Mouse (Mus musculus) hindbrain, embryonic 10.5 days (tissue): ENCODE measurements at regions not wholly inside any gene's neighbourhood (a gene's known extent, or its start where the extent isn't known, plus 50 kb on each side); places are given as distances from the start of the nearest gene placed in this dataset.

Experiments used
- DNase-seq: peaks from one replicate; pipeline ENCODE4 v3.0.0-alpha.2; 2017; ENCODE audit warnings: low spot score
- H3K27ac ChIP-seq: fragments of 300-500 bp; sonication (generic); 2 replicates; pipeline ENCODE4 v1.5.1; 2016; ENCODE audit warnings: mild to moderate bottlenecking, moderate library complexity
- H3K27me3 ChIP-seq: fragments of 300-500 bp; sonication (generic); 2 replicates; pipeline ENCODE4 v1.6.1; 2016; ENCODE audit warnings: mild to moderate bottlenecking; ENCODE audit not compliant: poor library complexity, insufficient read depth, severe bottlenecking
- H3K36me3 ChIP-seq: fragments of 300-500 bp; sonication (generic); 2 replicates; pipeline ENCODE4 v1.6.1; 2016; ENCODE audit warnings: mild to moderate bottlenecking, moderate library complexity
- H3K4me1 ChIP-seq: fragments of 300-500 bp; sonication (generic); replicated peaks from 2 replicates; pipeline ENCODE4 v1.6.1; 2016; ENCODE audit warnings: mild to moderate bottlenecking
- H3K4me3 ChIP-seq: fragments of 300-500 bp; sonication (generic); 2 replicates; pipeline ENCODE4 v1.5.1; 2016; ENCODE audit warnings: mild to moderate bottlenecking, moderate library complexity
- H3K9me3 ChIP-seq: fragments of 300-500 bp; sonication (generic); 2 replicates; pipeline ENCODE4 v1.6.1; 2016; ENCODE audit warnings: mild to moderate bottlenecking, moderate library complexity
- WGBS: fragments of 180-500 bp; shearing (Covaris S2); methylation state at CpG from one replicate; pipeline ENCODE4 v1.1.7; 2016; 5-methylcytosine and 5-hydroxymethylcytosine counted together

DNA sequence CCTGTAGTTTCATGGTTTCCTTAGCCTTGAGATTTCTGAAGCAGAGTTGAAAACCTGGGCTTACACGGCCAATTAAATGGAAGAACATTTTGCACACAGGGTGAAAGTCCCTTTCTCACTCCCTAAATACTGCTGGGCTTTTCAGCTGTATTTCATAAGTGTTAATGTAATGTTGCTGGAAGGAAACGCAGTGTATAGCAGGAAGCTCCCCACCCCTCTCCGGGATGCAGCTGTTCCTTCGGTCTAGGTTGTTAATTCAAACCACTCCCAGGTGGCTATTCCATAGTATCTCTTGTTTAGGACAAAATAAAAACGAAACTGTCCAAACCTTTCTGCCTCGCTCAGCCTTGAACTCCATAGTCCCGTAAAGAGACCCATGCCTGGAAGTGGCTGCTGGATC is 269.4 kb upstream of the Habp2 start:
- H3K36me3 ChIP-seq = no peaks in the 10 kb centered on the region
- H3K27me3 ChIP-seq = no peaks in the 10 kb centered on the region; the same call in 1 of the 2 replicates
- no peak overlapping the region for H3K27ac ChIP-seq
- H3K4me3 ChIP-seq = no peak overlapping the region
- peaks cover 33% of the 10 kb centered on the region for H3K4me1 ChIP-seq
- no peaks in the 10 kb centered on the region for H3K9me3 ChIP-seq
- WGBS = 80% methylated on average over 7 of the region's 7 CpGs
- no peak for DNase-seq

- H3K9me3 ChIP-seq = no peaks in the 10 kb centered on the region
- no peak overlapping the region for H3K4me3 ChIP-seq
- peak; percentile 41 for DNase-seq
- 62% methylated on average over 7 of the region's 7 CpGs for WGBS
- H3K36me3 ChIP-seq = no peaks in the 10 kb centered on the region
- H3K27me3 ChIP-seq = no peaks in the 10 kb centered on the region; the same call in 1 of the 2 replicates
- peaks cover 35% of the 10 kb centered on the region for H3K4me1 ChIP-seq
- peak overlapping the region; percentile 51; the same call in 1 of the 2 replicates for H3K27ac ChIP-seq
Measured at GRCm38 (mm10) chr19:56019143-56019542, 267.8 kb upstream of the Habp2 start.

DNA sequence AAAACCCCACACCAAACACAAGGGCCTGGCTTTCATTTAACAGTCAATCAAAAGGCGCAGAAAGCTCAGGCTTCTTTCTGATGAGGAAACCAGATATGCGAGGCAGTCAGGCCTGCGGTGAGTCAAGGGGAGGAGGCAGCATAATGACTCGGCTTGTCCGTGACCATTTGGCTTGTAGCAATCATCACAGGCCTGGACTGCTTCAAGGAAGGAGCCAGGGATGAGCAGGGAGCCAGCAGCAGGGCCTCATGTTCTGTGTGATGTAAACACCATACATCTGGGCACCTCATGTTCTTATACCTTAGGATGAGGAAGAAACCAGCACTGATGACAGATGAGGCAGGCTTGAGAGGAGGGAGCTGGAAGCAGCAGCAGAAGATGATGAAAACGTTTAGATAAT is 264.6 kb upstream of the Habp2 start:
- Histone ChIP-seq H3K9me3 (peaks cover 9% of the 10 kb centered on the region; the same call in 1 of the 2 replicates), H3K36me3 (no peaks in the 10 kb centered on the region), H3K27ac (peak overlapping the region; percentile 64; the same call in 1 of the 2 replicates), H3K4me1 (peaks cover 26% of the 10 kb centered on the region), H3K27me3 (no peaks in the 10 kb centered on the region), H3K4me3 (no peak overlapping the region)
- 59% methylated on average over 6 of the region's 6 CpGs for WGBS
- DNase-seq = no peak

DNA sequence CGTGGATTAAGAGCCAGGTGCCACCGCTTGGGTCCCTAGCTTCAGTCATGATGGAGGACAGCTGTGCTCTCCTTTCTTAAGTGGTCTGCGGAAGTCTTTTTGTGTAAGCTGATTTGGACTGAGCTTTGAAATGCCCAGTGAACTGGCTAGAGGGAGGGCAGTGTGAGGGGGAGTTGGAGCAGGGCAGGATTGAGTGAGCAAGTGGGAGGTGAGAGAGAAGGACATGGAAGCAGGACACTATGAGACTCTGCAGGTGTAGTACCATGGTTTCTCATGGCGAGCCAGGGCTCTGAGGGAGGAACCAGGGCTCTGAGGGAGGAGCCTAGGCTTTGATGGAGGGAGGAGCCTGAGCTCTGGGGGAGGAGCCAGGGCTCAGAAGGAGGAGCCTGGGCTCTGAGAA is 262.3 kb upstream of the Habp2 start:
- no peak for DNase-seq
- WGBS = 87% methylated on average over 4 of the region's 4 CpGs
- Histone ChIP-seq H3K9me3 (peaks cover 15% of the 10 kb centered on the region; the same call in 1 of the 2 replicates), H3K36me3 (0 out of 2 replicates have a peak, but pooled peaks cover 2% of the 10 kb centered on the region), H3K4me1 (peaks cover 20% of the 10 kb centered on the region), H3K27ac (no peak overlapping the region), H3K27me3 (no peaks in the 10 kb centered on the region), H3K4me3 (no peak overlapping the region)

DNA sequence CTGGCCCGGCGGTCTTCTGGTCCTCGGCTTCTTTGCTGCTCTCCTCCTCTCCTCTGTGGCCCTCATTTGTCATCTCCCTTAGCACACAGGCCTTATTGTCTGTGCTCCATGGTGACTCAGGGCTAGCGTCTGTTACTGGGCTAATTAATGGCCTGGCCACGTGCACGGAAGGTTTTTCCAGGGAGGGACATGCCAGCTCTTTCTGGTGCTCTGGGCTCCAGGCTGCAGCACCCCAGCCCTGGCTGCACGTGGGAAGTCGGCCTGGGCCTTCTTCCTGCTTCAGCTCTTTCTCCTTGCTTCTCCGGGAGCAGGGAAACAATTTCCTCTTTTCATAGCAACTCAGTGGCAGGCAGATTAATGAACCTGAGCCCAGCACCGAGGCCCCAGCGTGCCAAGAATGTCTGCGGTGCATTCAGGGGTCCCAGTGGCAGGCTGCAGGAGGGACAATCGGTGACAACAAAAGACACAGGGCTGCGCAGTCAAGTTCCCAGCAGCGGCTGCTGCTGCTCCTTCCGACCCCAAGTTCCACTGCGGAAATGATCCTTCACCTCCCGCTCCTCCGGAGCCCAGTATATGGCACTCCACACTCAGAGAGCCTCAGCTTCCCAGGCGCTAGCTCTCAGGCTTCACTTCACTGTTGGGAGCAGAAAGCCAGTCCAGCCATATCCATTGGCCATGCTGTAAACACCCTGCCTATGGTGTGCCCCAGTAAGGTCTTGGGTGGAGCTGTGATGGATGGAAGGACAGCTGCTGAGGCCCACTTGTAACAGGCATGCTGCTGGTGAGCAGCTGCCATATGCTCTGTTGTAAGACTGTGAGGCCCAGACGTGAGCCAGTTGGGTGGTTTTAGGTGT is 257.3 kb upstream of the Habp2 start:
- peaks cover 20% of the 10 kb centered on the region for H3K4me1 ChIP-seq
- peak overlapping the region; percentile 16; the same call in 1 of the 2 replicates for H3K4me3 ChIP-seq
- H3K27me3 ChIP-seq = no peaks in the 10 kb centered on the region
- WGBS = 19% methylated on average over 21 of the region's 21 CpGs
- DNase-seq = peak; percentile 75
- H3K27ac ChIP-seq = peak overlapping the region; percentile 92
- peaks cover 15% of the 10 kb centered on the region; the same call in 1 of the 2 replicates for H3K9me3 ChIP-seq
- H3K36me3 ChIP-seq = 0 out of 2 replicates have a peak, but pooled peaks cover 2% of the 10 kb centered on the region

GRCm38 (mm10) chr19:56030401-56030925 is 256.5 kb upstream of the Habp2 start:
- no peak for DNase-seq
- Histone ChIP-seq H3K4me3 (no peak overlapping the region), H3K36me3 (0 out of 2 replicates have a peak, but pooled peaks cover 2% of the 10 kb centered on the region), H3K27ac (peak overlapping the region; percentile 92), H3K9me3 (peaks cover 15% of the 10 kb centered on the region; the same call in 1 of the 2 replicates), H3K27me3 (no peaks in the 10 kb centered on the region), H3K4me1 (peaks cover 20% of the 10 kb centered on the region)
- 71% methylated on average over 4 of the region's 4 CpGs for WGBS

DNA sequence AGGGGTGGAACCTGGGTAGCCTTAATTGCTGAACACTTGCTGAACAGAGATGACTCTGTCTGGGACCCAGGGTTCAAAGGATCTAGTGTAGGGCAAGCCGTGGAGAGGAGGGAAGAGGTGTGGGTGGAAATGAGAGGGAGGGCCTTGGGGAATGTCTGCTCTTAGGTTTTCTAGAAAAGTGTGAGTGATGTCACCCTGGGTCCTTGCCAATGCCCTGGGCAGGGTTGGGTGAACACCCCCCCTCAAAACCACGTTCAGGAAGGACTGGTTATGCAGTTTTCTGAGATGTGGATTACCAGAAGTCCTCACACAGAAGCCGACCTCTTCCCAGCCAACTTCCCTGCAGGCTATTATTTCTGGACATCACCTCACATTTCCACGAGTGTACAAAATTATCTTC is 252.4 kb upstream of the Habp2 start:
- no peaks in the 10 kb centered on the region for H3K36me3 ChIP-seq
- H3K27me3 ChIP-seq = 0 out of 2 replicates have a peak, but pooled peaks cover 8% of the 10 kb centered on the region
- H3K4me3 ChIP-seq = no peak overlapping the region
- WGBS = 77% methylated on average over 4 of the region's 4 CpGs
- no peak for DNase-seq
- H3K27ac ChIP-seq = no peak overlapping the region
- no peaks in the 10 kb centered on the region for H3K9me3 ChIP-seq
- peaks cover 16% of the 10 kb centered on the region for H3K4me1 ChIP-seq

DNA sequence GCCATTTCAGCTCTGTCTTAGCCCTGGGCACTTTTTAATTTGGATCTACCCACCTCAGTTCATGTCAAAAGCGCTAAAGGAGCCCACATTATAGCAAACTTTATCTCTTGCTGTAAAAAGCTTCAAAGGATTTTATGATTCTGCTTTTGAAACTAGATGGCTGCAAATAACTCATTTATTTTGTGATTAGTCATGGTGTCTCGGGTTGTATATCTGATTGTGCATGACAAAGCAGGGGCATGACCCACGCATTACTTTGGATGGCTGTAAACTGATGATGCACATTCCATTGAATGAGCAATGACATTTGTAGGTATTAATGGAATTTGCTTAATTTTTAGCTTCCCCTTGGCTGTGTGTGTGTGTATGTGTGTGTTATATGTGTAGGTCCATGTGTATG is 249.4 kb upstream of the Habp2 start:
- H3K9me3 ChIP-seq = no peaks in the 10 kb centered on the region
- DNase-seq = no peak
- WGBS = 83% methylated on average over 3 of the region's 3 CpGs
- H3K4me1 ChIP-seq = peaks cover 10% of the 10 kb centered on the region; the same call in 1 of the 2 replicates
- 0 out of 2 replicates have a peak, but pooled peaks cover 8% of the 10 kb centered on the region for H3K27me3 ChIP-seq
- H3K4me3 ChIP-seq = no peak overlapping the region
- H3K27ac ChIP-seq = no peak overlapping the region
- H3K36me3 ChIP-seq = no peaks in the 10 kb centered on the region

GRCm38 (mm10) chr19:56039091-56040004 is 247.6 kb upstream of the Habp2 start:
- no peak for DNase-seq
- H3K4me3 ChIP-seq = no peak overlapping the region
- no peaks in the 10 kb centered on the region for H3K9me3 ChIP-seq
- no peaks in the 10 kb centered on the region for H3K36me3 ChIP-seq
- peaks cover 10% of the 10 kb centered on the region; the same call in 1 of the 2 replicates for H3K4me1 ChIP-seq
- peak overlapping the region; percentile 53; the same call in 1 of the 2 replicates for H3K27ac ChIP-seq
- 0 out of 2 replicates have a peak, but pooled peaks cover 8% of the 10 kb centered on the region for H3K27me3 ChIP-seq
- WGBS = 74% methylated on average over 17 of the region's 17 CpGs

DNA sequence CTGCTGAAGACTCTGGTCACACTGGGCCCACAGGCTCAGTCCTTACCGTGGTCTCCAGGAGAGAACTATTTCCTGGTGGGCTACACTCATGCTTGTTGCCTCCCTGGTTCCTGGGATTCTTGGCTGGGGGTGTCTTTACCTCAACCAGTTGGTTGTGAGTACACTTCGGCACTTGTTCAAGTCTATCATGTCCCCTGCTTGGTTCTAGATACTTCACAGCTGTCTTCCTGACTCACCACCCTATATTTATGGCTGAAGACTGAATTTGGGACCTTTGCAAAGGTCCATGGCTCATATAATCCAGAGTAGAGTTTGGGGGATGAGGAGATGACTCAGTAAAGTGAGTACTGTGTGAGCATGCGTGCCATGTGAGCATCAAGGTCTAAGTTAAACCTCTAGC is 245.0 kb upstream of the Habp2 start:
- Histone ChIP-seq H3K36me3 (no peaks in the 10 kb centered on the region), H3K27me3 (0 out of 2 replicates have a peak, but pooled peaks cover 5% of the 10 kb centered on the region), H3K4me3 (no peak overlapping the region), H3K27ac (no peak overlapping the region), H3K4me1 (peaks cover 10% of the 10 kb centered on the region; the same call in 1 of the 2 replicates), H3K9me3 (no peaks in the 10 kb centered on the region)
- WGBS = 85% methylated on average over 3 of the region's 3 CpGs
- DNase-seq = no peak

- no peaks in the 10 kb centered on the region for H3K9me3 ChIP-seq
- H3K4me3 ChIP-seq = no peak overlapping the region
- H3K4me1 ChIP-seq = no peaks in the 10 kb centered on the region
- H3K27me3 ChIP-seq = no peaks in the 10 kb centered on the region
- WGBS = 89% methylated on average over 16 of the region's 16 CpGs
- no peak overlapping the region for H3K27ac ChIP-seq
- no peak for DNase-seq
- no peaks in the 10 kb centered on the region for H3K36me3 ChIP-seq
Measured at GRCm38 (mm10) chr19:56046784-56047390, 240.1 kb upstream of the Habp2 start.

- Histone ChIP-seq H3K9me3 (no peaks in the 10 kb centered on the region), H3K4me1 (peaks cover 12% of the 10 kb centered on the region; the same call in 1 of the 2 replicates), H3K27ac (no peak overlapping the region), H3K4me3 (no peak overlapping the region), H3K27me3 (peaks cover 19% of the 10 kb centered on the region), H3K36me3 (no peaks in the 10 kb centered on the region)
- 91% methylated on average over 8 of the region's 8 CpGs for WGBS
- DNase-seq = no peak
Measured at GRCm38 (mm10) chr19:56054186-56054585, 232.8 kb upstream of the Habp2 start.
